Mouse (Mus musculus) adrenal gland, adult 18-20 months (tissue): ENCODE results near the gene Tmem199. TPM values are rescaled to one million over a fixed set of nuclear protein-coding genes. Genes with fewer than 3 reads are reported as not detected.

Experiments used
- DNase-seq, 2 experiments: peaks; one replicate each; pipeline ENCODE4 v3.0.0; 2021 to 2022; ENCODE audit warnings: low spot score in 2 of 2
- total RNA-seq, 2 experiments: library from RNA; stranded (reverse); gene quantifications; 1 replicate in 1 of 2; 2 replicates in 1 of 2; pipeline ENCODE4 v1.2.3; 2021

Gene Tmem199
- total RNA-seq, 2 experiments from 2014 or later, result 27.8 to 28.0 TPM

DNA sequence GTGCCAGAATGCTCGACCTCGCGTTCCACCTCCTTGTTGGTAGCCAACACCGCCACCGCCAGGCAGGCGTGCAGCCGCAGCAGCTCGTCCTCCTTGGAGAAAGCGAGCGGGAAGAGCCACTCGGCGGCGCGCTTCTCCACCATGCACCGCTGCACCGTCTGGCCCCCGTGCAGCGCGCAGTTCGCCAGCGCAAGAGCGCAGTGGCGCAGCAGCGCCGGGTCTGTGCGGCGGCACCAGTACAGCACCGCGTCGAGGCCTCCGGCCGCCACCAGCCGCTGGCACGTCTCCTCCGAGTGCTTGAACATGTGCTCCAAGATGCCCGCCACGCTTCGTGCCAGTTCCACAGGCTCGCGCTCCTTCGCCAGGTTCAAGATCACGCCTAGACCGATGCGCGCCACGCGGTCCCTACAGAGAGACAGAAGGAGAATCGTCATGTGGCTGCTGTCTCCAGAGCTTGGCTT lies 21.2 kb downstream of the Tmem199 start:
- DNase-seq, result peak; percentile 34 to 36

DNA sequence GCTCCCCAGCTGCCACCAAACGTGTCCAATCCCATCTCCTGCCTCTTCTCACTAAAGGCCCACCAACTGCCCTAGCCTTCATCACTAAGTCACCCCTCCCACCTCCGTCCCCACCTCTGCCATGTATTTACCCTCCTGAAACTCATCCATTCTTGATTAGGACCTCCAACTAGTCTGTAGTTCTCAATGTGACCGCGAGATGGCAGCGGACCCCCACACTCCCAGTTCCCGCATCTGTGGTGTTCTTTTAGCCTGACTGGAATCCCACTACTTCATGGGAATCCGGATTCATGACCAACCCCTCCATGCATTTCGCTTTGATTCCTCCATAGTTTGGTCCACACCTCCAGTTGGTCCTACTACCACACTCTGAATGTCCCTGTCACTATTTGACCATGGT lies 23.8 kb downstream of the Tmem199 start:
- peak; percentile 70 to 74 for DNase-seq

DNA sequence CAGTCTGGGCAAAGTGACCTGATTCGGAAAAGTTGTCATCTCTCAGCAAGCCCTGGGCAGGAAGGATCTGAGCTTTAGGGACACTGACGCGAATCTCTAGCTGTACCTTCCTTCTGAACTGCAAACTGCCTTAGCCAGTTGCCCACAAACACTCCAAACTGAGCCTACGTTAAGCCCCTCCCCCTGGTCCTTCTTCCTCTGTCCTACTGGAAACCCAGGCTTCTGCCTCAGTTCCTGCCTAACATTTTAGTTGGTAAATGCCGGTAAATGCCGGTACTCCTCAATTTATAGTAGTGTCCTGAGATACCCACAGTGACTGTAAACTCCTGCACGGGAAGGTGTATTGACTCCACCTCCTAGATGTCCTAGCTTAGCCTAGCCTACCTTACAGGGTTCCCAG lies 28.3 kb downstream of the Tmem199 start:
- no peak for DNase-seq

DNA sequence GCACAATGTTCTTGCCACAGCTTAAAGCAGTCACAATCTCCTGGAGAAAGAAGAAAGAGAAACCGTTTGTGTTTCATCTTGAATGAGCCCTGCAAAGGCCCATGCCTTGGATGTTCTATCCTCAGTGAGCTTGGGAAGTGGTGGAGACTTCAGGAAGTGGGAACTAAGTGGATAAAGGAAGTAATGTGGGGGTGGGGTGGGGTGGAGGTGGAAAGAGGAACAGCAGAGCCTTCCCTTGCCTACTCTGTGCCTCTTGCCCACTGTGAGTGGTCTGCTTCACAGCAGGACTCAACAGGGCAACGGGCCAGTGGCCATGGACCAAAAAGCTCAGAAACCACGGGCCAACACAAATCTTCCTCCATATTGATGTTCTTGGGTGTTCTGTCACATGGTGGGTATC lies 36.7 kb downstream of the Tmem199 start:
- DNase-seq, result no peak

DNA sequence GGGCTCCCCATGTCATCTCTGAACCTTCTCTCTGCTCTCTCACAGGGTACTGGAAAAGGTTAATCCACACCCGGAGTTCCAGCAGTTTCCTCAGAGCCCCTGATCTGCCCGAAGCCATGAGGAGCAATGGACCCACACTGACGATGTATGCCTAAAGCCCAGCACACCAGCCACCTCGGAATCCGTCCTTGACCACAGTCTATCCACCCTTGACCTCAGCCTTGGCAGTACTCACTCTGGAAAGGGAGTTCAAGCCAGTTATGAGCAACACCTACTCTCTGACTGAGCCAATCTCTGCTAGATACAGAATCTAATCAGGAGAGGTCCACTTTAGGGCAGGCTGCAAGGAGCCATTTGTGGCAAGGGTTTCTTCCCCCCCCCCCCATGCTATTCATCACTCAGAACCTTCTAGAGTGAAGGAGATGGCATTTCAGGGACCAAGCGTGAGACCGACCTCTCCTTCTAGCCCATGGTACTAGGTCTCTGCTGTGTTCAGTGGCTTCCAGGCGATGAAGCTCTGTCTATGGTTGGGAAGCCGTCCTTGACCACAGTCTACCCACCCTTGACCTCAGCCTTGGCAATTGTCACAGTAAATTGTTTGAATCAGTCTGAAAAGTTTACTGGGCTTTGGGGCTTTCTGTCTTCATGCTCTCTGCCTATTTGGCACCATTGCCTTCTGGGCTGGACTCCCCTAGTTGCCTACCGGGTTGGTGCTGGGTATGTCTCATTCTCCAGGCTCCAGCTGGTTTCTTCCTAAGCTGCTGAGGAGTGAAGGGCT lies 40.5 kb downstream of the Tmem199 start:
- DNase-seq, result peak in 1 of 2 experiments; percentile 30

DNA sequence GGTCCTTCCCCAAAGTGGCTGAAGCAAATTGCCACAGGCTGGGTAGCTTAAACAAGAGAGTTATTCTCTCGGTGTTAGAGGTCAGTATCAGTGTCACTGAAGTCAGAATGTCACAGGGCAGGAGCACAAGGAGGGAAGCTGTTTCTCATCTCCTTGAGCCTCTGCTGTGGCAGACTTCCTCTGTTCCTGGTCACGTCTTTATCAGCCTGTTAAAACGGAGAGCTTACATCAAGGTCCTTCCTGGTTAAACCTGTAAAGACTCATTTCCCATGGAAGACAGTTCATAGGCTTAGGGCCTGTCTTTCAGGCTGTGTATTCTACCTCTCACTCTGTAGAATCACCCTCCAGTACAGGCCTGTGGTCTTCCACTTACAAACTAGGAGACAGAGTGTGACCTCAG lies 44.0 kb downstream of the Tmem199 start:
- no peak for DNase-seq

DNA sequence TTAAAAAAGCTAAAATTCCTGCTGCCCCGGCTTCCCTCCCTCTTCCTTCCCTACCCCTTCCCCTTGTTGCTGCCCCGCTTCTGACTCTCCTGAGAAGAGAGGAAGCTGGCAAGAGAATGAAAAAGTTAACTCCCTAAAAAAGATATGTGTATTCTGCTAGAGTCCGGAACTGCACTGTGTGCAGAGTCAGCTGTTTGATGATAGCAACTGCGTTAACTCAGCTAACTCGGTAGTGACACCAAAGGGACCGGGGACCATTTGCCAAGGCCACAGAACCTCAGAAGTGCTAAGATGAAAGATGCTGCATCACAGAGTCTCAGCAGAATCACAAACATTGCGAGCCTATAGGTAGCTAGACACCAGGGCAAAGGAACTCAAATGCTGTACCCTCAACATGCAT lies 44.5 kb downstream of the Tmem199 start:
- DNase-seq, result no peak

DNA sequence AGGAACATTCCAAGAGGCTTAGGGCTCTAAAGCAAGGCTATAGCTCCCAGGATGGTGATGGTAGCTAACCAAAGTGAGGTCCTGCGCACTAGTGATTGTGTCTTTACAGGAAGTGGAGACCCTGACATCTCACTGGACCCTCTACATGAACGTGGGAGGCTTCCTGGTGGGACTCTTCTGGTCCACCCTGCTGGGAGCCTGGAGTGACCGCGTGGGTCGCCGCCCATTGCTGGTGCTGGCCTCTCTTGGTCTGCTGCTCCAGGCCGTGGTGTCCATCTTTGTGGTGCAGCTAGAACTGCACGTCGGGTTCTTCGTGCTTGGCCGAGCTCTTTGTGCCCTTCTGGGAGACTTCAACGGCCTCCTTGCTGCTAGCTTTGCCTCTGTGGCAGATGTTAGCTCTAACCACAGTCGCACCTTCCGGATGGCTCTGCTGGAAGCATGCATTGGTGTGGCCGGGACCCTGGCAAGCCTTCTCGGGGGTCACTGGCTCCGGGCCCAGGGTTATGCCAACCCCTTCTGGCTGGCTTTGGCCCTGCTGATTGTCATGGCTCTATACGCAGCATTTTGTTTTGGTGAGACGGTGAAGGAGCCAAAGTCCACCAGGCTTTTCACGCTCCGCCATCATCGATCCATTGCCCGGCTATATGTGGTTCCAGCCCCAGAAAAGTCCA lies 45.6 kb downstream of the Tmem199 start:
- no peak for DNase-seq

DNA sequence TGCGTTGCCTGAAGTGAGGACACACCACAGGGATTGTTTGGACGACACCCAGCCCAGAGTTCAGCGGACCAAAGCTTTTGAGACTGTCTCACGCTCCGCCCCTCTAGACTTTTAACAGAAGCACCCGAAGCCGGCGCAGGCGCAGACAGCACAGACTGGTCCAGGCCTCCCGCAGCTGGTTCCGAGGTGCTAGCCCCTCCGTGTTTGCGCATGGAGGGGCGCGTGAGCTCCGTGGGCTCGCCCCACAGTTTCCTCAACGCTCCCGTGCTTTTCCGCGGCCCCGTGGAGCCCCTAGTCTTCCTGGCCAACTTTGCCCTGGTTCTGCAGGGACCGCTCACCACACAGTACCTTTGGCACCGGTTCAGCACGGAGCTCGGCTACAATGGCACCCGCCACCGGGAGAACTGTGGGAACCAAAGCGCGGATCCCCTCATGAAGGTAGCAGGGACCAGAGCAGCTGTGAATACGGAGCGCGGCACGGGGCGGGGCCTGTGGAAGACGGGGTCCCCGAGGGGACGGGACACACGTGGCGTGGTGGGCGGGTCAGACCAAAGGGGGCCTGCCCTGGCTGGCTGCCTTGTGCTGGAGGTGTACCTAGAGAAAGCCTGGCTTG lies 46.3 kb downstream of the Tmem199 start, which contains the start of gene Slc46a1:
TSS of gene Slc46a1 (plus strand) at position 130 of the 613 bp plus-strand sequence.
- peak; percentile 80 to 84 for DNase-seq

DNA sequence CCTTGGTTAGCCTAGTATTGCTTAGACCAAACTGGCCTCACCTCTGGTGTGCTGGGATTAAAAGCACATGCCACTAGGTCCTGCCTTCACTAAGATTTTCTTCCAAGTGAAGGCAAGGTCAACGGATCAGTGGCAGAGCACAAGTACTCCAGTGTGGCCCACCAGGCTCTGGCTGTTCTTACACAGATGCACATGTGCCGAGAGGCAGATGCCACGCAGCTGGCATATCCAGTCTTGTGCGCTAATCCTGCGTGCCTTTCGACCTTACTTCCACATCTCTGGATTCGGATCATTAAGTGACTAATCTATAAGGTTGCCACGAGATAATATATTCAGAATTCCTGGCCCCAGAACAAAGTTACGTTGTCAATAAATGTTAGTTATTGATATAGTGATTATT lies 46.9 kb downstream of the Tmem199 start:
- DNase-seq, result no peak

DNA sequence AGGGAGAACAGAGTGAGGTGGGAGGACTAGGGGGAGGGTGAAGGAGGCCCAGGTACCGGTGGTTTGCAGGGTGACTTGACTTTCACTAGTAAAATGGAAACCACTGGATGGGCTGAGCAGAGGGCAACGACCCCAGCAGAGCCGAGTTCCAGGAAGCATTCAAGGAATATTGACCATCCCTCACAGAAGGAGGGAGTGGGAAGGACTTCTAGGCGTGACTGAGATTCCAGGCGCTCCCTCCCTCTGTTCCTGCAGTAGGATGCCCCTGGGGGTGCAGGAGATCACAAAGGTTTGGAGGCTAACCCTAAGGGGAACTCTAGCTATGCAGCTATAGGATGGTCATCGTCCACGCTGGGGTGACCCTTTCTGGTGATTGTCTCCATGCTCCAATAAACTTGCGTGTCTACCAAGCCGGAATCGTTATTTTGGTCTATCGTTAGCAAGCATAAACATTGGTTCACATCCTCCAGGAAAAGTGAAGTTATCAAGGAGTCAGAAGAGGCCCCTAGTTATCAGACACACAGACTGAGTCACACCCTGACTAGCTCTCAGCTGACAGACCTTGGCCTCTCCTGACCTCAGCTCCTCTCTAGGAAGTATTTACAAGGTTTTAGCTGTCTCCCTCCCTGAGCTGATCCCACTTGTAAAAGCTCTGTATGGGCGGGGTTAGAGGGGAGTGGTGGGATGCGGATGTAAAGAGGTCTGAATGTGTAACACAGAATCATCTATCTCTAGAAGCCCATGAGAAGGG lies 48.5 kb downstream of the Tmem199 start:
- peak in 1 of 2 experiments; percentile 34 for DNase-seq

DNA sequence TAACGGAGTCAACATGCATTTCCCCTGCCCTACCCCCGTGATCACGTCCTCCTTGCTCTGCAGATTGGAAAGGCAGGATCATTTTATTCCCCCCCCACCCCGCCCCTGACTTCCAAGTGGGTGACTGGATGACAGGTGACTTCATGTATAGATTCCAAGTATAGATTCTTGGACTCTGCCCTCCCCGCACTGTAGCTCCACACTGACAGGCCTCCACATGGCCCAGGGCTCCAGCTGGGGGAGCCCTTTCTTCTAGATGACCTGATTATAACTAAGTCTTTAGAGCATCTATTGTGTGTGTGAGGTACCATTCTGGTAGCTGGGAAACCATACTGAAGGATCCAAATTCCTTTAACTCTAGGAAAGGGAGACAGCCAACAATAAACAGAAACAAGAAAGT lies 49.3 kb downstream of the Tmem199 start:
- DNase-seq, result no peak

DNA sequence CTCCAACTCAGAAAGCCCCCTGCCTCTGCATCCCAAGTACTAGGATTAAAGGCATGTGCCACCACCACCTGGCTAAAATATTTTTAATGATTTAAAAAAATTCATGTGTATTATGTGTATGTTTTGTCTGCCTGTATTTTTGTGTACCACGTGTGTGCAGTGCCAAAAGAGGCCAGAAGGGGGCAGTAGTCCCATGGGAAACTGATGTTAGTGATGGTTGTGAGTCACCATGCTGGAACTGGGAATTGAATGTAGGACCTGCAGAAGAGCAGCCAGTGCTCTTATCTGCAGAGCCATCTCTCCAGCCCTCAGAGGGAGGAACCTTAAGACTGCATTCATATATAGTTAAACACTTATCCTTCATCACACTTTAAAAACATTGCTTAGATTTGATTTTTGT lies 50.1 kb downstream of the Tmem199 start:
- no peak for DNase-seq

DNA sequence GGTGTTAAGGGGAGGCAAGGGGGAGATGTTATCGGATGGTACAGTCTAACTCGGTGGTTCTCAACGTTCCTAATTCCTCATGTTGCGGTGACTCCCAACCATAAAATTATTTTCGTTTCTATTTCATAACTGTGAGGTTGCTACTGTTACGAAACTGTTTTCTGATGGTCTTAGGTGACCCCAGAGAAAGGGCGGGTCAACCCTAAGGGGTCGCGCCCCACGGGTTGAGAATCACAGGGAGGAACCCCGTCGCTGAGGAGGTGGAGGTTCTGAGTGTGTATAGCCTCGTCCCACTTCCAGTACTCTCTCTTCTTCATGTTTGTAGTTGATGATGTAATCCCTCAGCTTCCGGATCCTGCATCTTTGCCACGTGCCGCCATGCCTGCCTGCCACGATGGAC lies 53.2 kb downstream of the Tmem199 start:
- DNase-seq, result no peak

Other genes with a start within 250 kb of the Tmem199 start
- gene BC030499, start 221.3 kb downstream of the Tmem199 start, total RNA-seq, result under 1 TPM; 0.46 to 0.54 TPM
- 1 to 10 TPM; 1.9 to 4.3 TPM for gene Spag5, start 210.6 kb downstream of the Tmem199 start, total RNA-seq
- gene Aldoc, start 189.2 kb downstream of the Tmem199 start, total RNA-seq, result 10 to 100 TPM; 20.8 to 26.9 TPM
- gene Pigs, start 183.8 kb downstream of the Tmem199 start, total RNA-seq, result 10 to 100 TPM; 56.2 to 62.4 TPM
- 10 to 100 TPM; 25.8 to 29.0 TPM for gene Unc119, start 168.7 kb downstream of the Tmem199 start, total RNA-seq
- under 1 TPM; 0.19 to 0.20 TPM for gene Foxn1, start 125.6 kb downstream of the Tmem199 start, total RNA-seq
- gene Slc13a2, start 90.0 kb downstream of the Tmem199 start, total RNA-seq, result not detected
- gene Slc46a1, start 46.5 kb downstream of the Tmem199 start, total RNA-seq, result 10 to 100 TPM; 27.4 to 32.0 TPM
- gene Sarm1, start 14.4 kb downstream of the Tmem199 start, total RNA-seq, result 1 to 10 TPM; 5.3 to 6.4 TPM
- 1 to 10 TPM; 1.6 to 4.5 TPM for gene Vtn, start 13.1 kb downstream of the Tmem199 start, total RNA-seq
- not detected for gene Sebox, start 8.7 kb downstream of the Tmem199 start, total RNA-seq
- gene Poldip2, start within 50 bp of the Tmem199 start, total RNA-seq, result 100 to 1,000 TPM; 153 to 166 TPM
- 10 to 100 TPM; 38.3 to 43.0 TPM for gene Tnfaip1, start 24.2 kb upstream of the Tmem199 start, total RNA-seq
- 10 to 100 TPM; 91.4 to 96.0 TPM for gene Ift20, start 24.2 kb upstream of the Tmem199 start, total RNA-seq
- gene Tmem97, start 38.6 kb upstream of the Tmem199 start, total RNA-seq, result 10 to 100 TPM; 27.6 to 40.9 TPM
- gene Nlk, start 185.2 kb upstream of the Tmem199 start, total RNA-seq, result 10 to 100 TPM; 39.0 to 84.5 TPM
- 10 to 100 TPM; 35.8 to 45.9 TPM for gene Ccnq, start 239.6 kb upstream of the Tmem199 start, total RNA-seq